In genomic region chr5:17956468-17956867, GRCm38 (mm10) we compare ENCODE assay signal across 37 mouse cellular contexts. TPM values are rescaled to one million over a fixed set of nuclear protein-coding genes. Genes with fewer than 3 reads are reported as not detected.
DNase-seq lines count a peak whose midpoint lies in the region; ATAC-seq lines count a peak whose summit lies in the region.
"Had no signal": no experiment of that assay in that cellular context is flagged by ENCODE, and none has a peak within 500 bp of the region (broad histone marks: within the 10 kb centered on the region; RNA-seq: fewer than 3 reads in every experiment).

No protein-coding gene starts in this region.

- no peaks in the 10 kb centered on the region for H3K27me3 ChIP-seq in heart, embryonic 11.5 days (ENCODE audit: control insufficient read depth, insufficient read depth, low read length)
- H3K27me3 ChIP-seq in heart, embryonic 15.5 days = no peaks in the 10 kb centered on the region
- H3K27me3 ChIP-seq: embryonic facial prominence, embryonic 12.5 days; forebrain, embryonic 15.5 days; kidney, embryonic 15.5 days; limb, embryonic 13.5 days; lung, embryonic 15.5 days; neural tube, embryonic 13.5 days had no signal

- no peak overlapping the region for H3K27ac ChIP-seq in heart, embryonic 11.5 days (ENCODE audit: low read depth, low read length)
- H3K27ac ChIP-seq in heart, embryonic 15.5 days = 0 out of 2 replicates have a peak overlapping the region, but pooled peaks have one; percentile 0
- H3K27ac ChIP-seq: embryonic facial prominence, embryonic 12.5 days; forebrain, embryonic 15.5 days; kidney, embryonic 15.5 days; limb, embryonic 13.5 days; lung, embryonic 15.5 days; neural tube, embryonic 13.5 days had no signal

- H3K4me1 ChIP-seq in heart, embryonic 11.5 days (ENCODE audit: control insufficient read depth, insufficient read depth, low read length) = no peaks in the 10 kb centered on the region
- no peaks in the 10 kb centered on the region for H3K4me1 ChIP-seq in heart, embryonic 15.5 days (replicated peaks)
- H3K4me1 ChIP-seq: embryonic facial prominence, embryonic 12.5 days; forebrain, embryonic 15.5 days; kidney, embryonic 15.5 days; limb, embryonic 13.5 days; lung, embryonic 15.5 days; neural tube, embryonic 13.5 days had no signal

- no peak overlapping the region for H3K9ac ChIP-seq in heart, embryonic 11.5 days (ENCODE audit: low read depth, low read length)
- H3K9ac ChIP-seq in heart, embryonic 15.5 days = no peak overlapping the region
- H3K9ac ChIP-seq: embryonic facial prominence, embryonic 12.5 days; forebrain, embryonic 15.5 days; kidney, embryonic 15.5 days; limb, embryonic 13.5 days; lung, embryonic 15.5 days; neural tube, embryonic 13.5 days had no signal

- 40% methylated on average over 1 of the region's 1 CpGs for WGBS in heart, embryonic 11.5 days (ENCODE audit: insufficient replicate concordance)
- 36% methylated on average over 1 of the region's 1 CpGs for WGBS in heart, embryonic 15.5 days

- no peaks in the 10 kb centered on the region for H3K36me3 ChIP-seq in heart, embryonic 11.5 days (ENCODE audit: control insufficient read depth, insufficient read depth, low read length)
- no peaks in the 10 kb centered on the region for H3K36me3 ChIP-seq in heart, embryonic 15.5 days
- H3K36me3 ChIP-seq: embryonic facial prominence, embryonic 12.5 days; forebrain, embryonic 15.5 days; G1E; kidney, embryonic 15.5 days; limb, embryonic 13.5 days; lung, embryonic 15.5 days; neural tube, embryonic 13.5 days had no signal

- no peak overlapping the region for H3K4me2 ChIP-seq in heart, embryonic 11.5 days
- H3K4me2 ChIP-seq in heart, embryonic 15.5 days = no peak overlapping the region
- H3K4me2 ChIP-seq: embryonic facial prominence, embryonic 12.5 days; forebrain, embryonic 15.5 days; kidney, embryonic 15.5 days; limb, embryonic 13.5 days; liver, embryonic 11.5 days; lung, embryonic 15.5 days; midbrain, embryonic 11.5 days; neural tube, embryonic 13.5 days had no signal

- ATAC-seq in heart, embryonic 11.5 days (replicated peaks; ENCODE audit: insufficient number of reproducible peaks, low FRiP score, low TSS enrichment) = no peak
- ATAC-seq in heart, embryonic 15.5 days (replicated peaks; ENCODE audit: insufficient number of reproducible peaks, insufficient read depth, low FRiP score, low read depth) = no peak
- ATAC-seq: forebrain, embryonic 15.5 days; hindbrain, embryonic 16.5 days had no signal

- peak; percentile 36 for DNase-seq in heart, adult 8-10 months (ENCODE audit: low spot score)
- DNase-seq in kidney, adult 9 months = peak; percentile 11
- no peak for DNase-seq in kidney, postnatal 4 days
- peak; percentile 80 for DNase-seq in skeletal muscle tissue, adult 2 months (ENCODE audit: low read depth, low spot score)
- DNase-seq in lung, postnatal 14 days = no peak
- DNase-seq: adrenal gland, postnatal 14 days; cerebellum, adult 11 months; cerebellum, adult 9-11 months; embryo, embryonic 11 days; gastrocnemius, postnatal 10 days; kidney, postnatal 36 days; lung, postnatal 36 days; right cerebral cortex, postnatal 4 days; thymus, postnatal 4 days had no signal

- H3K4me3 ChIP-seq in heart, embryonic 11.5 days (ENCODE audit: low read depth, low read length) = no peak overlapping the region
- no peak overlapping the region for H3K4me3 ChIP-seq in heart, embryonic 15.5 days
- H3K4me3 ChIP-seq: embryonic facial prominence, embryonic 12.5 days; forebrain, embryonic 15.5 days; kidney, embryonic 15.5 days; limb, embryonic 13.5 days; lung, embryonic 15.5 days; neural tube, embryonic 13.5 days had no signal

- H3K9me3 ChIP-seq in heart, embryonic 11.5 days (replicated peaks; ENCODE audit: control insufficient read depth, low read length) = no peaks in the 10 kb centered on the region
- H3K9me3 ChIP-seq in heart, embryonic 15.5 days (replicated peaks) = no peaks in the 10 kb centered on the region
- H3K9me3 ChIP-seq: embryonic facial prominence, embryonic 12.5 days; forebrain, embryonic 15.5 days; G1E; kidney, embryonic 15.5 days; limb, embryonic 13.5 days; lung, embryonic 15.5 days; neural tube, embryonic 13.5 days had no signal

RNA-seq across cellular contexts. Expression of gene Gnat3, which starts 5.9 kb away (rescaled TPM):
- total RNA-seq in heart, adult 8-10 months (2022) = under 1 TPM; 0.44 to 0.66 (median 0.53) TPM
- not detected in 2 replicates for polyA plus RNA-seq in heart, embryonic 11.5 days (2014; fragmentation: Nextera tagmentation; extraction: Ambion mirVana)
- 0.16 TPM in 1 of 2 replicates, not detected in the other for polyA plus RNA-seq in heart, embryonic 15.5 days (2015; fragmentation: Nextera tagmentation; extraction: Ambion mirVana)
- total RNA-seq: adrenal gland, postnatal 14 days; granulocyte monocyte progenitor cell, adult 5-6 weeks; layer of hippocampus, adult 8-10 months; layer of hippocampus, postnatal 25 days; left cerebral cortex, adult 8-10 months; left cerebral cortex, postnatal 36 days; megakaryocyte, adult 5-6 weeks; midbrain, postnatal 0 days had no signal
- polyA plus RNA-seq: C2C12; forebrain, embryonic 15.5 days; frontal cortex, adult 2 months; G1E; hindbrain, embryonic 16.5 days; intestine, embryonic 14.5 days; kidney, embryonic 15.5 days; limb, embryonic 13.5 days; liver, embryonic 11.5 days; liver, embryonic 16.5 days; midbrain, postnatal 0 days had no signal

Comparison
In these comparisons a context has a peak if more than half of its experiments do, and no peak if none do; other contexts are left out.
1. DNase-seq: peak in heart, adult 8-10 months (single experiment), kidney, adult 9 months (single experiment) and skeletal muscle tissue, adult 2 months (single experiment); none in kidney, postnatal 4 days (0 of 2) and lung, postnatal 14 days (single experiment).